Mouse (Mus musculus): ENCODE data around the gene Gpatch1.

DNA sequence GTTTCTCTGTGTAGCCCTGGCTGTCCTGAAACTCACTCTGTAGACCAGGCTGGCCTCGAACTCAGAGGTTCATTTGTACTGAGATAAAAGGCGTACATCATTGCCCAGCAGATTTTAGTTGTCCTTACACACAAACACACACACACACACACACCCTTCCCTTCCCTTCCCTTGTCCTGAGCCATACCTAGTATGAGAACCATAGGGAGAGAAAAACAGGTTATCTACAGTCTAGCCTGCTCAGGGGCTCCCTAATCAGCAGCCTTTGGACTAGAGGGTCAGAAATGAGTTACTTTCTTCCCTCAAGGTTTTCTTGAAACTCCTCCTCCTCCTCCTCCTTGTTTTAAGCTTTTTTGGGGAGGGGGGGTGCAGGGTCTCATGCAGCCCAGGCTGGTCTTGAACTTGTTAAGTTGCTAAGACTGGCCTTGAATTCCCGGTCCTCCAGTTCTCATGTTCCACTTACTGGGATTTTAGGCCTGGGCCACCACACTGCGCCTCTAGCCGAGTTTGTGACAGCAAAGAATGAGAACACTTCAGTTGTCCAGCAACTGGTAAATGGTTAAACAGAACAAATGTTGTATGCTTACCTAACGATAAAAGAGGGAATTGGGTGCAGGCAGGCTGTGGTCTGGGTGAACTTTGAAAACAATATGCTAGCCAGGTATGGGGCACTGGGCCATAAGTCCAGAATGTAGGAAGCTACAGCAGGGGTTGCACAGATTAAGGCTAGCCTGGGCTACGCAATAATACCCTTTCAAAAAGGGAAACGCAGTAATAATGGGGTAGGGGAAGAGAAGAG lies 31.8 kb upstream of the Gpatch1 start:
- TF ChIP-seq ZNF384 (IDR thresholded peaks at IDR 0.05; ENCODE audit: low read depth, low read length) (no peak), ZC3H11A (IDR thresholded peaks at IDR 0.05; ENCODE audit: borderline replicate concordance, low read depth, low read length) (no peak), HCFC1 (IDR thresholded peaks at IDR 0.05; ENCODE audit: borderline replicate concordance, insufficient read depth, low read length) (no peak)

Measured in ES-E14 (cell line).